Mouse (Mus musculus) erythroblast, embryonic 14.5 days (primary cell): Measurements from ENCODE around the gene Ypel4.

Experiments used
- GATA1 ChIP-seq: IDR thresholded peaks from 2 replicates; pipeline ENCODE4 v1.6.1; 2012; ENCODE audit warnings: low read length, inconsistent platforms, mixed read lengths
- TAL1 ChIP-seq: IDR thresholded peaks from 3 replicates; pipeline ENCODE4 v1.6.1; 2012; ENCODE audit warnings: low read length, inconsistent platforms, mixed read lengths

GRCm38 (mm10) chr2:84690050-84690449, 43.8 kb upstream of the Ypel4 start:
- no peak for TF ChIP-seq GATA1
- TF ChIP-seq TAL1, result no peak
